Mouse (Mus musculus) kidney, adult 2 months (tissue): Measurements from ENCODE around the gene Gm10577.

ENCODE experiments used
- CTCF ChIP-seq: fragments of 200-500 bp; conservative IDR thresholded peaks from 2 replicates; pipeline ENCODE4 v1.5.1; 2011; ENCODE audit warnings: low read depth, mild to moderate bottlenecking, control low read depth, low read length, moderate library complexity, mixed read lengths; ENCODE audit not compliant: insufficient read depth, insufficient read length
- POLR2A ChIP-seq: fragments of 200-500 bp; IDR thresholded peaks from one replicate; pipeline ENCODE4 v1.6.1; 2011; ENCODE audit warnings: low read depth, low read length, control low read depth

- TF ChIP-seq CTCF, result peak; percentile 20; the same call in 1 of the 2 replicates
- no peak for TF ChIP-seq POLR2A
Observed at GRCm38 (mm10) chr4:100988231-100988799, 32.2 kb downstream of the Gm10577 start.
